Mouse (Mus musculus): ENCODE data around the gene Bysl.
A peak's percentile ranks its signal among the peaks of the same experiment; 100 is the strongest.
"Not testable (repeated sequence)": the region's sequence is repeated elsewhere in the genome, so short reads cannot be mapped to it uniquely, and the experiment has no call there.

The Bysl gene

DNA sequence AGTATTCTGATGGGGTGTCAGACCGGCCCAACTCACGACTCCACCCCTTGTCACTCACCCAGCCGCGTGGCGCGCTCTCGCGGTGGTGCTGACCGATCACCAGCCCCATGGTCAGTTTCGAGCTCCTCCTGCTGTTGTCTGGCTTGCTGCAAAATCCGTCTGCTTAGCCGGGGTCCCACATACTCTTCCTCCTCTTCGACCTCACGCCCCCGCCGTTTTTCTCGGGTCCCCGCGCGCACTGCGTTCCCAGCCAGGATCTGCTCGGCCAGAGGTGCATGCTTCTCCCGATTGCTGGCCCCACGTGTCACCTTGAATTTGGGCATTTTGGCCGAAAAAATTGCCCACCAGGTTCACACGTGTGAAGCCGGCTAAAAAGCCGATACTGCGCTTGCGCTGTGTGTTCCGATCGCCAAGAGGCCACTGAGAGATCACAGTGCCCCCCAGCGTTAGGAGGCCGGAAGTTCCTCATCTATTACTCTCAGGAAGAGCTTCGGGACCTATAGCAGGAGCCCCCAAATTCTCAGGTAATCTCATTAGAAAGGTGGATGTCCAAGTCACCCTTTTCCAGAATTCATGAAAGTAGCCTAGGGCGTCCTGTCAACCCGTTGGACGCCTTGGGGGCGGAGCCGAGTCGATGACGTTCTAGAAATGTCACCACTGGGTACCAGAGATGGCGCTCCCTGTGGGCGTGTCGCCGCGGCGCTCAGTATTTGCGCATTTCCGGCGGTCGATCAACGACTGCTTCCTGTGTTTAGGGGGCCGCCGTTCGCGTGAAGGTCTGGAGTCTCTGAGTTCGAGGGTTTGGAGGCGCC is at the start of gene Bysl, which contains the start of the genes Med20 and Gm20517:
Bysl (minus strand) TSS at position 644 of the 812 bp plus-strand sequence.
Med20 (plus strand) TSS at position 734 of the 812 bp plus-strand sequence.
Gm20517 (plus strand) TSS at position 741 of the 812 bp plus-strand sequence.
- DNase-seq (ENCODE audit: low read depth, low spot score): peak; percentile 96

DNA sequence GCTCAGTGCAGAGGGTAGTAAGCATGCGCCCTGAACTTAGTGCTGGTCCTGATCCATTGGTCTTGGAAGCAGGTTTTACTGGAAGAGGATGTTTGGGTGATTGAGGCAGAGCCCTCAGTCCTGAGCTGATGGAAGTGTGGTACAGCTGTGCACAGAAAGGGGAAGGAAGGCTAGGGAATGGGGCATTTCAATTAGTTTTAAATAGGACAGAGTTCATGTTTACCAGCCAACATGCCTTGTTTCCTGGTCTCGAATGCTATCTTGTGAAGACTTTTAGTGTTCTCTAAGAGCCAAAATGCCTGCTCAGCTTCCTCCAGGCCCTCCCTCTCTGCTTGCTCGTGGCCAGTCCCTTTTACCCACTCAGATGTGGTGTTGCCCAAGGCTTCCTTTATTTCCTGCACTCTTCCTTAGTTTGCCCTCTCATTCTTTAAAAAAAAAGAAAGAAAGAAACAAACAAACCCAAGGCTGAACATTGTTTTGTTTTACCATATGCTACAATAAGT is 47.5 kb upstream of the Bysl start:
- no peak for DNase-seq (ENCODE audit: low read depth, low spot score)

DNA sequence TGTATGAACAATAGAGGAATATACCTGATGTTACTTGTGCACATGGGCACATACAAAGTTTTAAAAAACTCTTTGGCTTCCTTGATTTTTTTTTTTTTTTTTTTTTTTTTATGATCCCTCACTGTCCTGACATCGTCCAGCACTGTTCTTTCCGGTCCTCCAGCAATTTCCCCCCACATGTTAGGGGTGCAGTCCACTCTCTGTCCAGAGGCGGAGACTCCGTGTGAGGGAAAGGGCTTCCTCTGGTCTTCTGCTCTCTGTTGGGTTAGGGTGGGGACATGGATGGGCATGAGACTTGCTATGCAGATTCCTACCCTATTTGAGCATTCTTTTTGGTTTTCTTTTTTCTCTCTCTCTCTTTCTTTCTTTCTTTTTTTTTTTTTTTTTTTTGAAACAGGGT is 46.6 kb upstream of the Bysl start:
- DNase-seq (ENCODE audit: low read depth, low spot score): no peak

DNA sequence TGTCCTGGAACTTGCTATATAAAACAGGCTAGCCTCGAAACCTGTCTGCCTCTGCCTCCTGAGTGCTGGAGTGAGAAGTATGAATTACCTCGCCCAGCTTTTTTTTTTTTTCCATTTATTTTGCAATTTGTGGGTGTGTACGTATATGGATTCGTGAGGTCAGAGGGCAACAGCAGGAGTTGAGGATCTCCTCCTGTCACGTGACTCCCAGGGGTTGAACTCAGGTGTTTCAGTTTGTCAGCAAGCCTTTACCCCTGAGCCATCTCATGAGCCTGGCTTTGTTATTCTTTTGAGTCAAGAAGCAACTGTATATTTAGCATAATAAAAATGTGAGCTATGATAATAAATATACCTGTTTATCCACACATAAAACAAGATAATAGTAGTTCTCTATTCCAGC is 44.4 kb upstream of the Bysl start:
- no peak for DNase-seq (ENCODE audit: low read depth, low spot score)

DNA sequence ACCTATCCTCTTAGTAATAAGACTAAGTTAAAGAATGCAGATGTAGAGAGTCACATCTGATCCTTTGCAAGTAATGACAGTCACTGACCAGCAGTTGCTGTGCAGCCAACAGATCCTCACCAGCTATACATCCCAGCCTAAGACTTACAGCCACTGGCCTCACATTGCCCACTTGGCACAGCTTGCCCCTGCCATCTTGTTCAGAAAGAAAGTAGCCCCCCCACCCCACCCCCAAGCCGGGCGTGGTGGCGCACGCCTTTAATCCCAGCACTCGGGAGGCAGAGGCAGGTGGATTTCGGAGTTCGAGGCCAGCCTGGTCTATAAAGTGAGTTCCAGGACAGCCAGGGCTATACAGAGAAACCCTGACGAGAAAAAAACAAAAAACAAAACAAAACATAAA is 43.1 kb upstream of the Bysl start:
- DNase-seq (ENCODE audit: low read depth, low spot score): not testable (repeated sequence)

DNA sequence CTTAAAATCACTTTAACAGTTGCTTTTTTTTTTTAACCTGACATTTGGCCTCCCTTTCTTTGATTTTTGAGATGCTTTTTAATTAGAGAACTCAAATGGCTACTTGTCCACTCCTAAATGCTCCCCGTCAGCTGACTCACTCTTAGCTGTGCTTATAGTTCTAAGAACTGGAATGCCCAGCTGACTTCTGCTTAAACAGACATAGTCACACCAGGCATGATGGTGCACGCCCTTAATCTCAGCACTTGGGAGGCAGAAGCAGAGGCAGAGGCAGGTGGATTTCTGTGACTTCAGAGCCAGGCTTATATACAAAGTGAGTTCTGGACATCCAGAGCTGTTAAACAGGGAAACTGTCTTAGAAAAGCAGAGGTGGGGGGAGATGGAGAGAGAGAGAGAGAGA is 40.7 kb upstream of the Bysl start:
- DNase-seq (ENCODE audit: low read depth, low spot score): no peak

DNA sequence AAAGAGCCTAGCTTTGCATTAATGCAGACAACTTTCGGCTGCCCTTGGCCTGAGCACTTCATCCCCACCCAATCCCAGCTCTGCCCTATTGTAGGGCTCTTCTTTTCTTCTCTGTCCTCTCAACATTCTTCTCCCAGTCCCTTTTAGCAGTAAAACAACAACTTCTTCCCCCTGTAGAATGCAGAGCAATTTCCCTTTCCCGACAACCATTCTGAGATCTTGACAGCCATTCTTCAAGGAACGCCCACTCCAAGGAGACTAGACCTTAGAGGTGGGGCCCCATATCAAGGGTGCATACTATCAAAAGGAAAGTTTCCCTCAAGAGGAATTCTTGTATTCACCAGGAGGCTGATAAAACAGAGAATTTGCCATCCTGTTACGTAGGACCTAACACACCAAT is 37.7 kb upstream of the Bysl start:
- no peak for DNase-seq (ENCODE audit: low read depth, low spot score)

DNA sequence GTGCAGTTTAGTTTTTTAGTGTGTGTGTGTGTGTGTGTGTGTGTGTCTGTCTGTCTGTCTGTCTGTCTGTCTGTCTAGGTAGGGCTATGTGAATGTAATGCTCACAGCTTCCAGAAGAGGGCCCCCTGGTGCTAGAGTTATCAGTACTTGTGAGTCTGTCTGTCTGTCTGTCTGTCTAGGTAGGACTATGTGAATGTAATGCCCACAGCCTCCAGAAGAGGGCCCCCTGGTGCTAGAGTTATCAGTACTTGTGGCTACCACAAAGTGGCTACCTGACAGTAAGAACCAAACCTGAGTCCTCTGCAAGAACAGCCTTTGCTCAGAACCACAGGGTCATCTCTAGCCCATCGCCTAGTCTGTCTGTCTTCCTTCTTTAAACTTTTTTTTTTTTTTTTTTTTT is 35.4 kb upstream of the Bysl start:
- peak; percentile 78 for DNase-seq (ENCODE audit: low read depth, low spot score)

DNA sequence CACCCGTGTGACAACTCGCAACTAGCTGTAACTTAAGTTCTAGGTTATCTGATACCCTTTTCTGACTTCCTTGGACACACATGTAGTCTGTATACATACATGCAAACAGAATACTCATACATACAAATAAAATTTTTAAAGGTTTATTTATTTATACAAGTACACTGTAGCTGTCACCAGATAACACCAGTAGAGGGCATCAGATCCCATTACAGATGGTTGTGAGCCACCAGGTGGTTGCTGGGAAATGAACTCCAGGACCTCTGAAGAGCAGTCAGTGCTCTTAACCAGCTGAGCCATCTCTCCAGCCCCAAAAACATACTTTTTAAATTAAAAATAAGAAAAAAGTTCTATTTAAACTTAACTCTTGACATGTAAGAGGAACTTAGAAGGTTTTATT is 31.7 kb upstream of the Bysl start:
- peak; percentile 35 for DNase-seq (ENCODE audit: low read depth, low spot score)

DNA sequence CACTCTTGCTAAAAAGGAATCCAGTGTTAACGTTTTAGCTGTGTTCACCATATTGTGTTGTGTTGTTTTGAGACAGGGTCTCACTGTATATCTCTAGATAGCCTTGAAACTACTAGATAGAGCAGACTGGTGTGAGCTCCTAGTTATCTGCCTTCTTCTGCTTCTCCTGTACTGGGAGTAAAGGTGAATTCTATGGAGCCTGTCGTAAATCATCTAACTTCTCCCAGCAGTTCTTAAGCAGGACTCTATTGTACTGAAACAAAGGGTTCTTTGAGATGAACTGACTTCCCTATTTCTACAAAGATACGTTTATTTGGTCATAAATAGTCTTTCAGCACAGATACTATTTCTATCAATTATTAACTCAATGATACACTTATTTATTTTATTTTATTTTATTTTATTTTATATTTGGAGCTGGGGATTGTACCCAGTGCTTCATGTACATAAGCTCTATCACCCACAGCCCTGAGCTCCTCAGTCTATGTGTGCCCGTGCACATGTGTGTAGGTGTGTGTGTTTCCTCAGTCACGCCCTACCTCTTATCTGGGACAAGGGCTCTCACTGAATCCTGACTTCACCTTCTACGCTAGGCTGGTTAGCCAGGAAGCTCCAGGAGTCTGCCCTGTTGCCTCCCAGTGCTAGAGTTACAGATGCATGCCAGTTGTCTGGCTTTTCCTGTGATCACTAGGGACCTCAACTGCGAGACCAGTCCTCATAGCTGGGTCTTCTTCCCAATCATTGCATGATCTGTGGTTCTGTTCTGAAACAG is 22.9 kb upstream of the Bysl start:
- DNase-seq (ENCODE audit: low read depth, low spot score): no peak

DNA sequence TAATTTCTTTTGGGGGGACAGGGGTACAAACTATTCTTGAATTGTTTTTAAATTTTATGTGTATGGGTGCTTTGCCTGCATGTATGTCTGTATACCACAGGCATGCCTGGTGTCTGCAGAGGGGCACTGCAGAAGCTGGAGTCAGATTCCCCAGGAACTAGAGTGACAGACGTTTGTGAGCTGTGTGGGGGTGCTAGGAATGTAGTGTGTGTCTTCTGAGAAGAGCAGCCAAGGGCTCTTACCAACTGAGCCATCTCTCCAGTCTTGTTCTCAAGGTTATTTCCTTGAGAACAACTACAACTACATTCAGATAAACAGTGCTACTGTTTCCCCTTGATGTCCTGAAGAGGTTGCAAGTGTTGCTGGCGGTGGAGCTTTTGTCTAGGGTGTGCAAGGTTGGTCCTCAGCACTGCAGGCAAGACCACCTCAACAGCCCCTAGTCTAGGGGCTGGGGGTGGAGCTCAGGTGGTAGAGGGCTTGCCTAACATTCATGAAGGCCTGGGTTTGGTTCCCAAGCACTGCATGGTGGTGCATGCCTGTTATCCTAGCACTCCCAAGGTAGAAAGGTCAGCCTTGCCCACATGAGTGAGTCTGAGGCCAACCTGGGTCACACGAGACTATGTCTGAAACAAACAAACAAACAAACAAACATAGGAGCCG is 21.0 kb upstream of the Bysl start:
- DNase-seq (ENCODE audit: low read depth, low spot score): no peak

DNA sequence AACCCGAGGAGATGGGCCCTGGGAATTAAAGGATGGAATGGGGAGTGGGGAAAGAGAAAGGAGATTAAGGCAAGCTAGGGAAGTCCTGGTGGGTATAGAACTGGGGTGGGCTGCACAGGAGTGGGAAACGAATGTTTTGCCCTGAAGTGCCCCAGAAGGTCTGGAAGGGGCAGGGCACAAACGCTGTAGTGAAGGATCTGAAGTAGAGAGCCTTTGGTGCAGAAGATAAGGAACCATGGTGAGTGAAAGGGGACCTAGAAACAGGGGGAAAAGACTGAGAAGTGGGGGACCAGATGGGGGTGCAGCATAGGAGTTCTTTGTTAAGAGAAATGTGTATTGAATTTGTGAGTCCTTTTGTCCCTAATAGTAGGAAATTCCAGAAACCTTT is 19.4 kb upstream of the Bysl start, which contains the start of gene Usp49:
Usp49 (plus strand) TSS at position 13 of the 388 bp plus-strand sequence.
- no peak for DNase-seq (ENCODE audit: low read depth, low spot score)

DNA sequence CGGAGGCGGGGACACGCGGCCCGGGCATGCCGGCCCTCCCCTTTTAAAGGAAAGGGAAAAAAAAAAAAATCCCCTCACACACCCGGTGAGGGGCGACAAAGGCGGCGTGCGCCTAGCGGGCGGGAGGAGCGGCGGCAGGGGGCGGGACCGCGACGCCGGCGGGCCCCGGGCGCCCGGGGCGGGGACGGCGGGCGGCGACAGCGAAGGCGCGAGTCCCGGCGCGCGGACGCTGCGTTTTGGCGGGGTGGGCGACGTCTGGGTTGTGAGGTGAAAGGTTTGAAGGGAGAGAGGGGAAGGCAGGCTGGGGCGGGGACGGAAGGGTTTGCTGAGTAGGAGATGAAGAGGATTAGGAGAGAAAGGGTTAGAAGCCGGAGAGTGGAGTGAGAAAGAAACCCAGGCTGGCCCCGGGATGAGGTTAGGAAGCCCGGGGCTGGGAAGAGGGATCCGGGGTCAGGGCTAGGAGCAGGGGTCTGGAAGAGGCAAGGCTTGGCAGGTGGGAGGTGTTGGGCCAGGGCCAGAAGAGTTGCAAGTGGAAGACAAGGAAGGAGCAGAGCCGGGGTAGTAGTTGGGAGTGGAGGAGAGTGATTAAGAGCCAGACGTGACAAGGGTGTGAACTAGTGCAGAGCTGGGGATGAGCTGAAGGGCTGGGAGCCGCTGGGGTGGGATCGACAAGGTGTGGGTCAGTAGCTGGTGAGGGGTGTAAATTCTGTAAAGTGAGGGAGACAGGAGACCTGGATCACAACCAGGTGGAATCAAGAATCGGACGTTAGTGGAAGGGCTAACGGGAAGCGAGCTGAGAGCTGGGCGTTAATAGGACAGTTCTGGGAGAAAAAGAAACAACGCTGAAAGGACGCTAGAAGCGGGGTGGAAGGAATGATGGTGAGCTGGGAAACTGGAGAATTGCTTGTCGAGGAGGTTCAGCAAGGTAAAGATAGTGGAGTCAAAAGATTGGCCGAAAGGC is 18.7 kb upstream of the Bysl start:
- DNase-seq (ENCODE audit: low read depth, low spot score): peak; percentile 50

DNA sequence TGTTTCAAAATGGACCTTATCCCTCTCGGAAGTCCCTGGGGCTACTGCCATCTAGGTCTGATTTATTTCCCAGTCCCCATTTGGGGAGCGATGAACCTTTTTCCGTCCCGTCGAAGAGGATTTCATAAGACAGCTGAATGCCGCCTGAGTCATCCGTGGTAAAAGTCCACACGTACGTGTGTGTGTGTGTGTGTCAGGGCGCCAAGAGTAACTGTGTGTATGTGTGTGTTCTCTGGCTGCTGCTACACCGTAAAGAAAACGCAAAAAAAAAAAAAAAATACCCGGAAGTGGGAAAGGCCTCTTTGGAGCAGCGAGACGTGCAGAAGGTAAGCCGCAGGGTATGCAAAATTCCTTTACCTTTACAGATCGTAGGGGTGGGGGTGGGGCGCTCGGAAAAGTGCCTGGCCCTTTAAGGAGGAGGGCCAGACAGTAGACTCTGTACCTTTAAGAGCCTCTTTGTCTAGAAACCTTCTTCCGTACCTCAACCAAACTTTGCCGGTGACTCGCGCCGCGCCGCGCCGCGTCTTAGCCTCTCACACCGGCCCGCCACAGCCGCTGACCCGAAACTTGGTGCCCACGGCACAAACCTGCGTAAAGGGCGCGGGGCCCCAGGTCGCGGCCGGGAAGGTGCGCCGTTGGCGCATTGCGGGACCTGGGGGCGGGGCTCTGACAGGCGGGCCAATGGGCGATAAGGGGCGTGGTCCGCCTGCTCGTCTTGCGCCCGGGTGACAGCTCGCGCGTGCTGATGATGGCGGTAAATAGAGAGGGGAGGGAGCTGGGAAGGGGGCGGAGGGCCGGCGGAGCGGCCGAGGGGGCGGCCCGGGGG is 17.8 kb upstream of the Bysl start:
- peak; percentile 92 for DNase-seq (ENCODE audit: low read depth, low spot score)

DNA sequence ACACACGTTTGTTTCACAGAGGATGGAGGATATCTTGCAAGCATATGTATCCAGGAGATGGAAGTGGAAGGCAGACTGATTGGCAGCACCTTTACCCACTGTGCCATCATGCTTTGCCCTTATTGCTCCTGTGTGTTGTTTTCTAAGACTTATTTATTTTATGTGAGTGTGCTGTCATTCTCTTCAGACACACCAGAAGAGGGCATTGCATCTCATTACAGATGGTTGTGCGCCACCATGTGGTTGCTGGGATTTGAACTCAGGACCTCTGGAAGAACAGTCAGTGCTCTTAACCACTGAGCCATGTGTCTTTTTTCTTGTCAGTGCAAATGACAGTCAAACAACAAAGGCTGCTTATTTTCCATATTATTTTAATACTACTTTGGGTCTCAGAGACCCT is 16.5 kb upstream of the Bysl start:
- DNase-seq (ENCODE audit: low read depth, low spot score): no peak

DNA sequence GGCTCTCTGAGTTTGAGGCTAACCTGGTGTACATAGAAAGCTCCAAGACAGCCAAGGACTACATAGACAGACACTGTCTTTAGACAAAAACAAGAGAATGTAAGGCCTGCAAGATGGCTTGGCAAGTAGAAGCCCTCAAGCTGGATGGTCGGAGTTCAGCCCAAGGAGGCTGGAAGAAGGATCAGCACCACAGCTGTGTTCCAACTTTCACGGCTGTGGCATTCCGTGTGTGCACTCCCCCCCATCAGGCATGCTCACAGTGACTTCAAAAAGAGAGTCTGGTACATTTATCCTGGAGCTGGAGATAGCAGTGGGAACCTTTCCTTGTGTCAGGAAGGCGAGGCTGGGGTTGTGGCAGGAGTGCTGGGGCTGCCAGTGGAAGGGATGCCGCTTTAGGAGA is 14.7 kb upstream of the Bysl start:
- DNase-seq (ENCODE audit: low read depth, low spot score): no peak

DNA sequence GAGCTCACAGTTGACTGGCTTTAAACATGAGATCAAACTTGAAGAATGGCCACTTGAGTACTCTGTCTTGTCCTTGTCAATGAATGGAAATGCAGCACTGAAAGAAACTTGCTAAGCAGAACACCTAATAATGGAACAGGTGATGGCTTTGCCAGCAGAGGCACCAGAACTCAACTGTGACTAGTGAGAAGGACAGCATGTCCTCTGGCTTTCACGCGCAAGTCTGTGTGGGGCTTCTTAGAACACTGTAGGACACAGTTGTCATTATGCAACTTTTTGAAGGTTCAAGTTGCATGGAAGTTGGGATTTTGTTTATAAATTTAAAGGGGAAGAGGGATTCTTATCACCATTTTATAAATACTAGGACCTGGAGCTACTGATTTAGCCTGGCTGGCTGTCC is 13.8 kb upstream of the Bysl start:
- no peak for DNase-seq (ENCODE audit: low read depth, low spot score)

DNA sequence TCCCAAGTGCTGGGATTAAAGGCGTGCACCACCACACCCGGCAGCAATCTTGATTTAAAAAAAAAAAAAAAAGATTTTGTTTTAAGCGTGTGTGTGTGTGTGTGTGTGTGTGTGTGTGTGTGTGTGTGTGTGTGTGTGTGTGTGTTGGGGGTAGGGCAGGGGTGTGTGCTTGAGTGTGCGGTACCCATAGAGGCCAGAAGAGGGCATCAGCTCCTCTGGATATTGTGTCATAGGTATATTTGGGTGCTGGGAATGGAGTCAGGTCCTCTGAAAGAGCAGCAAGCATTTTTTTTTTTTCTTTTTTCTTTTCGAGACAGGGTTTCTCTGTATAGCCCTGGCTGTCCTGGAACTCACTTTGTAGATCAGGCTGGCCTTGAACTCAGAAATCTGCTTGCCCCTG is 13.3 kb upstream of the Bysl start:
- not testable (repeated sequence) for DNase-seq (ENCODE audit: low read depth, low spot score)

DNA sequence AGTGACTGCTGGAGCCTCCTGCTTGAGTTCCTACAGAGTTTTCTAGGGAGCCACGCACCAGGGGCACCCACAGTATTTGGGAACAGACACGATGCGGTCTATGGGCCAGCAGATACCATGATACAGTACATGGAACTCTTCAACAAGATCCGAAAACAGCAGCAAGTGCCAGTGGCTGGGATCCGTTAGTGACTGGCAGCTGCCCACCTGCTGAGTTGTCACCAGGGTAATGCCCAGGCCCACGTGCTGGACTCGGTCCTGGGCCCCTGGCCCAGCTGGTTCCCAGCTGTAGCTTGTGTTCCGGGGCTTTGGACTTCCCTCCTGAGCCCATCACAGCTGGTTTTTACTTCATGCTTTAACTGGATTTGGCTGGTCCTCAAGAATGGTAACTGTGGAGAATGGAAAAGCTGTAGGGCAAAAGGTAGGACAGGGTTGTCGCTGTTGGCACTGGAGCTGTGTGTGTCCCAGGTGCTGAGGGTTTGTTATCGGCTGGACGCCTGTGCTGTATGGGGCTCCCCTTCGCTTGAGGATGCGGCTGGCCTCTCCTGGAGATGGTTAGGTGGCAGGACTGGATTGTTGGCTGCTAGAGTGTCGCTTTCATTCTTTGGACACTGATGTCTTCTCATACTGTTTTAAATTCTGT is 11.7 kb upstream of the Bysl start:
- DNase-seq (ENCODE audit: low read depth, low spot score): no peak

All from 3T3-L1 (cell line).